Mouse (Mus musculus) liver (tissue): ENCODE data around the gene Klrb1c.
"Not testable (repeated sequence)": the region's sequence is repeated elsewhere in the genome, so short reads cannot be mapped to it uniquely, and the experiment has no call there.

Experiments
- DNase-seq: peaks from one replicate; pipeline ENCODE4 v3.0.0-alpha.2; 2020; ENCODE audit warnings: mixed read lengths

Gene Klrb1c

DNA sequence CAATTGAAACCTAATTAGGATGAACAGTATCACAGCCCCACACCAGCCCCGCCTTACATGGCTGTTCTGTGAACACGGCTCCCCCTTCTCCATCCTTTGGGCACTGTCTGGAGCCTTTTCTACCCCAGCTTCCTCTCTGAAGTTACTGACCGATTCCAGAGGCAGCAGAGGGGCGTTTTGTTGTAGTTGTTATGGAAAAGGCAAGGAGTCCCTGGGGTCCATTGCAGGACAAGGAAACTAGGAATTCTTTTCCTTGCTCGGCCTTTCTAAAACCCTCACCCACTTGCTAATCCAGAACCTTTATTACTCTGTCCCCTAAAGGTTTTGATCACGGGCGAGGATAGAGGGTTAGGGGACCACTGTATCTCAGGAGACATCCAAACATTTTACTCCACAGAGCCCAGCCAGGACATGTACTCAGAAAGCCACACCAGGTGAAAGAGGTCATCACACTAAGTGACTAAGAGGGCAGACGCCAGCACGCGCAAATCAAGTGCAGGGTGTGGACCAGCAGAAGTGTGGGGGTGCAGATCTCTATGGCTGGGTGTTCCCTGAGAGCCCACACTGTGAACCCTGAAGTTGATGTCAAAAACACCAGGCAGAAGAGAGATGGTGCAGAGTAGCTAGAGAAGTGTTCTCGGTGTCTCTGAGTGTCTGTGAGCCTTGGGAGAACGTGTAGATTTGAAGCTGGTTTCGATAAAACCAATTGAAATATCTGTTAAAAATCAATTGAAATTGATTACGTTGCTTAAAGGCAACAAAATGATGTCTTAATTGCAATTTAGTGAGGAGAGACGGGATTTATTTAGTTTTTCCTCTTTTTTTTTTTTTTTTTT lies 9.1 kb upstream of the Klrb1c start:
- peak; percentile 21 for DNase-seq

GRCm38 (mm10) chr6:128797185-128797905 lies 8.3 kb upstream of the Klrb1c start:
- no peak for DNase-seq

DNA sequence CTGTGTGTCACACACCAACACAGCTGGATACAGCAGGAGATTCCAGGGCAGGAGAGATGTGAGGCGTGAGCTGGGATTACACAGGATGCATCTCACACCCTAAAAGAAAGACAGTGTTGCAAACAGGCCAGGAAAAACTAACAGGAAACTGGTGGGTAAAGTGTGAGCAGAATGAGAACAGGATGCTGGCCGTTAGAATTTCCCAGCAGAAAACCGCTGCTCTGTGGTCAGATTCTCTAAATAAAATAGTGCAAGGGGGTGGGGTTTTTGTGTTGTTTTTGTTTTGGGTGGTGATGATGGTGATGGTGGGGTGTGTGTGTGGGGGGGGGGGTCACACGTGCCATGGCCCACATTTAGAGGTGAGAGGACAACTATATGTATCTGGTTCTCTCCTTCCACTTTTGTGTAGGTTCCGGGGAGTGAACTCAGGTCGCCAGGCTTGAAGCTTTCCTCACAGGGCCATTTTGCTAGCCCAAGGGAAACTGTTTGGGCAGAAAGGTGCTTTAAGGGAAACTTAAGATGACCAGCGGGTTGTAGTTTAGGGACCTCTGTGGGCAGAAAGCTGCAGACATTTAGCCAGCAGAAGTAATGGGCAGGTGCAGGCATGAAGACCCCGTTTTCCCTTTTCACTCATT lies 7.4 kb upstream of the Klrb1c start:
- no peak for DNase-seq

DNA sequence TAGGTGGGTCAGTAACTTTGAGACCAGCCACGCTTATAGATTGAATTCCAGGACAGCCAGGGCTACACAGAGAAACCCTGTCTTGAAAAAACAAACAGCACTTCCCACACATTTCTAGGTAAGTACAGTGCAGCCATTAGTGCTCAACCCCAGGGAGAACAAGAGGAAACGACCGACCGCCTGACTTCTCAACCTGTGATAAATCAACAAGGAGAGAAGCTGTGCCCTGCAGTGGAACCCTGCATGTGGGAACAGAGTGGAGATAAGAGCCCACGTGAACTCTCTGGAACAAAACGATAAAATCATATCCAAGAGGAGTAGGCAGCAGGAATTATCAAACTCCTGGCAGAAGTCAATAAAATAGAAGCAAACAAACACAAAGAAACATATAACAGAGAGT lies 4.7 kb upstream of the Klrb1c start:
- peak; percentile 9 for DNase-seq

GRCm38 (mm10) chr6:128790491-128790994 lies 1.5 kb upstream of the Klrb1c start:
- not testable (repeated sequence) for DNase-seq

DNA sequence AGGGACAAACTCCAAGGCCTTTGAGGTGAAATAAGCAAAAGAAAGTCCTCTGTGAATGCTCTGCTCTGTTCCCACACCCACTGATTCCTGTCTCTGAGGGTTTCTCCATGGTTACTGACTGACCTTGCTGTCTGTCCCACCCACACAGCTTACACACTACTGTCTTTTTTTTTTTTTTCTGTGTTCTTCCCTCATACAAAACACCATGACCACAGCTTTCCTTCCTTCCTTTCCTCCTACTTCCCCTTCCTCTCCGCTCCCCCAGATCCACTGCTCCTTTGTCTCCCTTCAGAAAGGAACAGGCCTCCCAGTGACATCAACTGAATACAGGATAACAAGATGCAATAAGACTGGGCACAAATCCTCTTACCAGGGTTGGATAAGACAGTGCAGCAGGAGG lies 498 bp downstream of the Klrb1c start:
- DNase-seq: no peak

GRCm38 (mm10) chr6:128786396-128786795 lies 2.6 kb downstream of the Klrb1c start:
- DNase-seq: not testable (repeated sequence)

GRCm38 (mm10) chr6:128769481-128770253 lies 19.3 kb downstream of the Klrb1c start:
- DNase-seq: no peak

DNA sequence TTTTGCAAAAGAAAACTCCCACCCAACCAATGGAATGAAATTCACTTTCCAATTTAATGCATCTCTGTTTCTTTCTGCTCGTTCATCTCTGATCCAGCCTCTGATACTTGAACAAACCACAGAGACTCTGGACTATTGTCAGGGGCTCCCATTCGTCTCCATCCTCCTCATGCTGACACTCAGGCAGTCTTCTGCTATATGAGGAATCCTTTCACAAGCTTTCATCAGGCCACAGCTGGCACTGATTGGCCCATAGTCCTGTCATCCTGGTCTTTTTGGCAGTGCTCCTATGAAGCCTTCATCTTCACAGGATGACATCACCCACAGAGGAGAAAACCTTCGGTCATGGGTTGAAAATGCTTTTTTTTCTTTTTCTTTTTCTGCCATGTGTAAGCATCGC lies 21.0 kb downstream of the Klrb1c start:
- no peak for DNase-seq

DNA sequence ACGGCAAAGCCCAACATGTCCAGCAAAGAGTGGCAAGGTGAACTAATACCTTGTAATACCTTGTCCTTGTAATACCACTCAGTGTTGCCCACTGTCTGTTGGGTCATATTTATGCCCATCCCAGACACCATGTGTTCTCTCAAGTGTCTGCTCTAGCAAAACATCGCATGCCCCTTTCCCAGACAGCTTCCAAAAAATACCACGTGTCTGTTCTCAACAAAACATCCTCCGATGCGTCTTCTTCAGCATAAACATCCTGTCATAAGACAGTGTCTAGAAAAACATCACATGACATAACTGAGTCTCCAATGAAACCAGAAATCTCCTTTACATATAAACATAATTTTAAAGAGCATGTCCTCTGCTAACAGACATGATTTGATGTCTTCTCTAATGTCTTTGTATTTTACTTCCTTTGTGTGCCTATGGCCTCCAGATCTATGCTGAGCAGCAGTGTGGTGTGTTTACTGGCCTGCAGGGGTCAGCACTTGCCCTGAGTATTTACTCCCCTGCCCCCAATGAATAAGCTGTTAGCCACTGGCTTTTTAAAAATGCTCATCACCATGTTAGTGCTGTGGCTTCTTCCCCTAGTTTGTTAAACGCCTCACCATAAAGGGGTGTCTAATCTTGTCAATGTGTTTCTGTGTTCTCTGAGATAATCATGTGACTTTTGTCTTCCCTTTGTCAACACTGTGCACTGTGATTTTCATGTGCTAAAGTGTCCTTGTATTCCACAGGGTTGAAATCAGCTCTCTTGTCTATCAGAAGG lies 22.3 kb downstream of the Klrb1c start:
- peak; percentile 29 for DNase-seq

- no peak for DNase-seq
Observed at GRCm38 (mm10) chr6:128765211-128765610, 23.8 kb downstream of the Klrb1c start.

DNA sequence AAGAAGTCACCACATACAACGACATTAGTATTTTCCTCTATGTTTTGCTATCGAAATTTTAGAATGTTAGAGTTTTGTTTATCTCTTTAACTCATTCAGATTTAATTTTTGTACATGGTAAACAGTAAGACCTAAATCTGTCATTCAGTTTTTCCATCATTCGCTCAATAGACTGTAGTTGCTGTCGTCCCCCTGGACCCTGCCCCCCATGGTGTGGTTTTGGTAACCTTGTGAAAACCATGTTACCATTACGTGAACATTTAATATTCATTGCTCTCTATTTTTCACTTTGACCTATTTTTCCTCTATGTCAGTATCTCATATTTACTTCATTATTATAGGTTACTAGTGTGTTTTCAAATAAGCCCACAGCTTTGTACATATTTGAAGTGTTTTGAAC lies 24.4 kb downstream of the Klrb1c start:
- DNase-seq: no peak

GRCm38 (mm10) chr6:128763736-128764523 lies 25.1 kb downstream of the Klrb1c start:
- peak; percentile 88 for DNase-seq

GRCm38 (mm10) chr6:128762892-128763670 lies 25.9 kb downstream of the Klrb1c start:
- DNase-seq: not testable (repeated sequence)

- DNase-seq: no peak
Observed at GRCm38 (mm10) chr6:128761144-128761540, 27.9 kb downstream of the Klrb1c start.

GRCm38 (mm10) chr6:128760416-128761143 lies 28.4 kb downstream of the Klrb1c start:
- DNase-seq: peak; percentile 84

- peak; percentile 83 for DNase-seq
Observed at GRCm38 (mm10) chr6:128760016-128760415, 29.0 kb downstream of the Klrb1c start.

DNA sequence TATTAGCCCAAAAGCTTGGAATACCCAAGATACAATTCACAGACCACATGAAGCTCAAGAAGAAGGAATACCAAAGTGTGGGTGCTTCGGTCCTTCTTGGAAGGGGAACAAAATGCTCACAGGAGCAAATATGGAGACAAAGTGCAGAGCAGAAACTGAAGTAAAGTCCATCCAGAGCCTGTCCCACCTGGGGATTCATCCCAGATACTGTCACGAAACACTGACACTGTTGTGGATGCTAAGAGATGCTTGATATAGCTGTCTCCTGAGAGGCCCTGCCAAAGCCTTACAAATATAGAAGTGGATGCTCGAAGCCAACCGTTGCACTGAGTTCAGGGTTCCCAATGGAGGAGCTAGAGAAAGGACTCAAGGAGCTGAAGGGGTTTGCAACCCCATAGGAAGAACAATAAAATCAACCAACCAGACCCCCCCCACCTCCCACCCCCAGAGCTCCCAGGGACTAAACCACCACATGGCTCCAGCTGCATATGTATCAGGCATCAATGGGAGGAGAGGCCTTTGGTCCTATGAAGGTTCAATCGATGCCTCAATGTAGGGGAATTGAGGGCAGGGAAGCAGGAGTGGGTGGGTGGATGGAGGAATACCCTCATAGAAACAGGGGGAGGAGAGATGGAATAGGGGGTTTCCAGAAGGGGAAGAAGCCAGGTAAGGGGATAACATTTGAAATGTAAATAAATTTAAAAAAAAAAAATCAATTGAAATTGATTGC lies 29.6 kb downstream of the Klrb1c start:
- DNase-seq: no peak

- not testable (repeated sequence) for DNase-seq
Observed at GRCm38 (mm10) chr6:128755402-128755763, 33.6 kb downstream of the Klrb1c start.
